Mouse (Mus musculus): Measurements from ENCODE around the gene Creb3l4. TPM values are rescaled to one million over a fixed set of nuclear protein-coding genes. Genes with fewer than 3 reads are reported as not detected.

Gene Creb3l4
- polyA plus RNA-seq, 1 experiment: 4.6 TPM

DNA sequence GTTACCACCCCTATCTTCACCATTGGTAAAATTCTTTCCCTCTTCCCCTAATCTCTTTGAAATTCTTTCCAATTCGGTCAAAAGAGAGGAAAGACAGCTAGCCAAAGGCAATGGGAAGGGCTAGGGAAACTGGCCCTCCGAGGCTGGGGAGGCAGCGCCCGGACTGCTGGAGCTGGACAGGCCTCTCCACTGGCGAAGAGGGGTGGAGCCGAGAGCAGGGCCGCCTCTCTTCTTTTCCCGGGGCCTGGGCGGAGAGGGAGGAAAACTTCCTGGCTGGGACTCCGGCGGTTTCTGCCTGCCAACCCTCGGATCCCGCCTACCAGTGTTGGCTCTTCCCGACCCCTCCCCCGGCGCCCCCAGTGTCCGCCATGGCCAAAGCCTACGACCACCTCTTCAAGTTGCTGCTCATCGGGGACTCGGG is 22.8 kb downstream of the Creb3l4 start:
- no peaks in the 10 kb centered on the region for H3K36me3 ChIP-seq (ENCODE audit: control insufficient read depth, insufficient read depth, low read length, poor library complexity, severe bottlenecking)
- H3K27ac ChIP-seq (ENCODE audit: insufficient read depth, low read length): no peak overlapping the region
- H3K4me3 ChIP-seq (ENCODE audit: low read depth, low read length): peak overlapping the region; percentile 68
- H3K9me3 ChIP-seq (replicated peaks; ENCODE audit: control insufficient read depth, insufficient read depth, low read length, poor library complexity, severe bottlenecking): no peaks in the 10 kb centered on the region
- peaks cover 3% of the 10 kb centered on the region for H3K4me1 ChIP-seq (ENCODE audit: control insufficient read depth, insufficient read depth, low read length)
- no peaks in the 10 kb centered on the region for H3K27me3 ChIP-seq (ENCODE audit: control insufficient read depth, insufficient read depth, low read length, poor library complexity, severe bottlenecking)
- TF ChIP-seq POLR2A (IDR thresholded peaks at IDR 0.05; ENCODE audit: insufficient read depth, low read length): no peak
- H3K9ac ChIP-seq (ENCODE audit: low read depth, poor library complexity, severe bottlenecking): peak overlapping the region; percentile 82

DNA sequence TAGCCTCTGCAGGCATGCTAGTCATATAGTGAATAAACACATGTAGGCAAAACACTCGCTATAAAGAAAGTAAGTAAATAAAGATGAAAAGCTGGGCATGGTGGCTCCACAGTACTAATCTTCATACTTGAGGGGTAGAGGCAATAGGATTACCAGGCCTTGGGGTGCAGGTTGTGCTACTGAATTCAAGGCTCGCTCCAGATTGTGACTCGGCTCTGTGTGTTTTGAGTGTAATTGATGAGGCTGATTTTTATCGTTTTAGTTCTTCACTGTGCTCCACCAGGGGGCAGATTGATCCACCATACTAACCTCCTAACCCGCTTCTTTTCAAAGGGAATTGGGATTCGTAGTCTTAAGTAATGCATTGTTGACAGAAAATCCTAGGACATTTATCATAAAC is 23.2 kb downstream of the Creb3l4 start:
- Histone ChIP-seq H3K4me3 (ENCODE audit: low read depth, low read length) (no peak overlapping the region), H3K27ac (ENCODE audit: insufficient read depth, low read length) (0 out of 2 replicates have a peak overlapping the region, but pooled peaks have one; percentile 7), H3K9ac (ENCODE audit: low read depth, poor library complexity, severe bottlenecking) (peak overlapping the region; percentile 82), H3K27me3 (ENCODE audit: control insufficient read depth, insufficient read depth, low read length, poor library complexity, severe bottlenecking) (no peaks in the 10 kb centered on the region), H3K36me3 (ENCODE audit: control insufficient read depth, insufficient read depth, low read length, poor library complexity, severe bottlenecking) (no peaks in the 10 kb centered on the region), H3K4me1 (ENCODE audit: control insufficient read depth, insufficient read depth, low read length) (peaks cover 2% of the 10 kb centered on the region), H3K9me3 (replicated peaks; ENCODE audit: control insufficient read depth, insufficient read depth, low read length, poor library complexity, severe bottlenecking) (no peaks in the 10 kb centered on the region)
- TF ChIP-seq EP300 (IDR thresholded peaks at IDR 0.05; ENCODE audit: insufficient read depth, low read depth, low read length) (no peak), CTCF (IDR thresholded peaks at IDR 0.05; ENCODE audit: low read depth, low read length) (no peak), POLR2A (IDR thresholded peaks at IDR 0.05; ENCODE audit: insufficient read depth, low read length) (no peak)

DNA sequence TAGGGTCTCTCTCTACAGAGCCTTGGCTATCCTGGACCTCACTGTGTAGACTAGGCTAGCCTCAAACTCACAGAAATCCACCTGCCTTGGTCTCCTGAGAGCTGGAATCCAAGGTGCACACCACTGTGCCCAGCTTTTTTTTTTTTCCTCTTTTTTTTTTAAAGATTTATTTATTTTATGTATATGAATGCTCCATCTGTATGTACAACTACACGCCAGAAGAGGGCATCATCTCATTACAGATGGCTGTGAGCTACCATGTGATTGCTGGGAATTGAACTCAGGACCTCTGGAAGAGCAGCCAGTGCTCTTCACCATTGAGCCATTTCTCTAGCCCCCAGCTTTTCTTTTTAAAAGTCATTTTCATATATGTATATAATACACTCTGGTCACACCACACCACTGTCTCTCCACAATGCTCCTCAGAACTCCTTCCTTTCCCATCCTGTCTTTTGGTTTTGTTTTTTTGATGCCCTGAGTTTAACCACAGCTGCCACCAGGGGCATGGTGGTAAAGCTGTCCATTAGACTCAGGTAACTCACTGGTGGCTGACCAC is 27.4 kb downstream of the Creb3l4 start:
- Histone ChIP-seq H3K27ac (ENCODE audit: insufficient read depth, low read length) (no peak overlapping the region), H3K4me1 (ENCODE audit: control insufficient read depth, insufficient read depth, low read length) (peaks cover 2% of the 10 kb centered on the region), H3K9me3 (replicated peaks; ENCODE audit: control insufficient read depth, insufficient read depth, low read length, poor library complexity, severe bottlenecking) (no peaks in the 10 kb centered on the region), H3K4me3 (ENCODE audit: low read depth, low read length) (no peak overlapping the region), H3K27me3 (ENCODE audit: control insufficient read depth, insufficient read depth, low read length, poor library complexity, severe bottlenecking) (no peaks in the 10 kb centered on the region), H3K36me3 (ENCODE audit: control insufficient read depth, insufficient read depth, low read length, poor library complexity, severe bottlenecking) (peaks cover 19% of the 10 kb centered on the region), H3K9ac (ENCODE audit: low read depth, poor library complexity, severe bottlenecking) (no peak overlapping the region)
- TF ChIP-seq CTCF (IDR thresholded peaks at IDR 0.05; ENCODE audit: low read depth, low read length) (no peak), POLR2A (IDR thresholded peaks at IDR 0.05; ENCODE audit: insufficient read depth, low read length) (no peak), EP300 (IDR thresholded peaks at IDR 0.05; ENCODE audit: insufficient read depth, low read depth, low read length) (no peak)

DNA sequence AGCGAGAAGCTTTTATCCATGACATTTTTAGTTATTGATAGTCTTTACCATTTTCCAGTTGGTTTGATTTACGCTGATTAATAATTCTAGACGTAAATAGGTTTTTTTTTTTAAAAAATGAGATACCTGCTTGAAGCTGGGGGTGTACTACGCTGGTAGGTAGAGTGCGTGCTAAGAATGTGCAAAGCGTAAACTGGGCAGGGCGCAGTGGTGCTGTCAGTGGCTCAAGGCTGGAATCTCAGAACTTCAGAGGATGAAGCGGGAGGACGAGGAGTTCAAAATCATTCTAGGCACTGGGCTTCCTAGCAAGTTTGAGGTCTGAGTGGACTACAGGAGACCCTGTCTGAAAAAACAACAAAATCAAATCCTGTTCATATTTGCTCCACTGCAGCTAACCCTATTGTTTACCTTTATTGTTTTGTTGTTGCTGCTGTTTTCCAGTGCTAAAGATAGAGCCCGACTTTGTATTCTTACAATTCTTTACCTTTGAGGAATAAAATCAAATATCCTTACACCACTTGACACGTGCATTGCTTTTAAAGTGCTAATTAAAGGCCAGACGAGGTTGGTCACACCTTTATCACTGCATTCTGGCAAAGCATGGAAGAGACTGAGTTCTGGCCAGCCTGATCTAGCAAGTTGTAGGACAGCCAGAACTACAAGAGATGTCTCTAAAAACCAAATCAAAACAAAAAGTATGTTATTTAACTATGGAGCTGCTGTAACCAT is 29.2 kb downstream of the Creb3l4 start:
- no peak for TF ChIP-seq EP300 (IDR thresholded peaks at IDR 0.05; ENCODE audit: insufficient read depth, low read depth, low read length)
- Histone ChIP-seq H3K27ac (ENCODE audit: insufficient read depth, low read length) (no peak overlapping the region), H3K4me3 (ENCODE audit: low read depth, low read length) (peak overlapping the region; percentile 93), H3K9me3 (replicated peaks; ENCODE audit: control insufficient read depth, insufficient read depth, low read length, poor library complexity, severe bottlenecking) (no peaks in the 10 kb centered on the region), H3K9ac (ENCODE audit: low read depth, poor library complexity, severe bottlenecking) (peak overlapping the region; percentile 93), H3K27me3 (ENCODE audit: control insufficient read depth, insufficient read depth, low read length, poor library complexity, severe bottlenecking) (no peaks in the 10 kb centered on the region), H3K36me3 (ENCODE audit: control insufficient read depth, insufficient read depth, low read length, poor library complexity, severe bottlenecking) (peaks cover 37% of the 10 kb centered on the region), H3K4me1 (ENCODE audit: control insufficient read depth, insufficient read depth, low read length) (no peaks in the 10 kb centered on the region)

DNA sequence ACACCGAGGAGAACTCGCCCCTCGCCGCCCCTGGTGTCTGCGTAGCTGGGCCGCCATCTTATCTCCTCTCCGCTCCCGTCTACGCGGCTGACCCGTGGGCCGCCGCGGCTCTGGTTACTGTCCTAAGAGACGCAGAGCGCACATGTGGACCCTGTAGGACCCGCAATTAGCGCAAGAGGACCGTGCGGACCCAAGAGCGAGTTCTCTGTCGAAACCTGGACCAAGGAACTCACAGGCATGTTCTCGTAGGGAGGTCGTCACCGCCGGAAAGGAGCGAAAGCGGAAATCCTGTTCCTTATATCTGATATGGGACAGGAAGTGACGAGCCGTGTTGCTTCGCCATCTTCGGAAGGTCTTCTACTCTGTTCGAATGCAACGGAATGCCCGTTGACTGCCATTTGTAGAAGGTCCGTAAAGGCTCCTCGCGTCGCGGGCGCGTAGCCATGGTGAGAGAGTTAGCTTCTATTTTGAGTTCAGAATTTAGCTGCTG is 29.9 kb downstream of the Creb3l4 start, which contains the start of the genes Rps27 and Rab13:
Rps27 (minus strand) TSS at position 275 of the 490 bp plus-strand sequence.
Rab13 (plus strand) TSS at position 319 of the 490 bp plus-strand sequence.
- no peaks in the 10 kb centered on the region for H3K27me3 ChIP-seq (ENCODE audit: control insufficient read depth, insufficient read depth, low read length, poor library complexity, severe bottlenecking)
- H3K27ac ChIP-seq (ENCODE audit: insufficient read depth, low read length): peak within 1 kb of the TSS; percentile 70
- H3K4me1 ChIP-seq (ENCODE audit: control insufficient read depth, insufficient read depth, low read length): no peaks in the 10 kb centered on the region
- H3K9ac ChIP-seq (ENCODE audit: low read depth, poor library complexity, severe bottlenecking): peak within 1 kb of the TSS; percentile 93
- peak within 1 kb of the TSS; percentile 93 for H3K4me3 ChIP-seq (ENCODE audit: low read depth, low read length)
- TF ChIP-seq POLR2A (IDR thresholded peaks at IDR 0.05; ENCODE audit: insufficient read depth, low read length): peak; percentile 95
- TF ChIP-seq EP300 (IDR thresholded peaks at IDR 0.05; ENCODE audit: insufficient read depth, low read depth, low read length): no peak
- peaks cover 44% of the 10 kb centered on the region for H3K36me3 ChIP-seq (ENCODE audit: control insufficient read depth, insufficient read depth, low read length, poor library complexity, severe bottlenecking)
- H3K9me3 ChIP-seq (replicated peaks; ENCODE audit: control insufficient read depth, insufficient read depth, low read length, poor library complexity, severe bottlenecking): no peaks in the 10 kb centered on the region

DNA sequence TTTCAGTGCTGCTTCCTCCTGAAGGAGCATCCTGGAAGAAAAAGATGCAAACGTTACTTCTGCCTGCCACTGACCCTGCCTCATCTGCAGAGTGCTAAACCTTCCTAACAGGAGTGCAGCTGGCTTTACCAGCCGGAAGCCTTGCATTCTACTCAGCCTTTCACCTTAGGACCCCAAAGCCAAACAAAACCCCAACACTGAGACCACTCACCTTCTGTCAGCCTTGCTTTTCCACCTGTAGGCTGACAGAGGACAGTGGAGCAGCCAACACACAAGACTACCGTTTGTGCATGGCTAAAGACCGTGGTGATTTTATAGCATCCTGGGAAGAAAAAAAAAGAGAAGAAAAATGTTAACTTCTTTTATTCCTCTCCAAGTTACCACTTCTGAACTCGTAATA is 30.6 kb downstream of the Creb3l4 start:
- Histone ChIP-seq H3K27ac (ENCODE audit: insufficient read depth, low read length) (0 out of 2 replicates have a peak overlapping the region, but pooled peaks have one; percentile 1), H3K36me3 (ENCODE audit: control insufficient read depth, insufficient read depth, low read length, poor library complexity, severe bottlenecking) (peaks cover 49% of the 10 kb centered on the region), H3K27me3 (ENCODE audit: control insufficient read depth, insufficient read depth, low read length, poor library complexity, severe bottlenecking) (no peaks in the 10 kb centered on the region), H3K4me1 (ENCODE audit: control insufficient read depth, insufficient read depth, low read length) (no peaks in the 10 kb centered on the region), H3K9ac (ENCODE audit: low read depth, poor library complexity, severe bottlenecking) (peak overlapping the region; percentile 93), H3K9me3 (replicated peaks; ENCODE audit: control insufficient read depth, insufficient read depth, low read length, poor library complexity, severe bottlenecking) (no peaks in the 10 kb centered on the region), H3K4me3 (ENCODE audit: low read depth, low read length) (peak overlapping the region; percentile 93)
- no peak for TF ChIP-seq CTCF (IDR thresholded peaks at IDR 0.05; ENCODE audit: low read depth, low read length)
- TF ChIP-seq EP300 (IDR thresholded peaks at IDR 0.05; ENCODE audit: insufficient read depth, low read depth, low read length): no peak
- TF ChIP-seq POLR2A (IDR thresholded peaks at IDR 0.05; ENCODE audit: insufficient read depth, low read length): no peak
